Mouse (Mus musculus) heart, embryonic 10.5 days (tissue): ENCODE data around the gene Cbln3. TPM values are rescaled to one million over a fixed set of nuclear protein-coding genes. Genes with fewer than 3 reads are reported as not detected.

ENCODE experiments used
- DNase-seq: peaks from one replicate; pipeline ENCODE4 v3.0.0-alpha.2; 2017; ENCODE audit warnings: low spot score
- H3K27ac ChIP-seq: fragments of 300-500 bp; sonication (generic); 2 replicates; pipeline ENCODE4 v1.5.1; 2016; ENCODE audit warnings: mild to moderate bottlenecking
- H3K27me3 ChIP-seq: fragments of 300-500 bp; sonication (generic); 2 replicates; pipeline ENCODE4 v1.6.1; 2016; ENCODE audit warnings: mild to moderate bottlenecking; ENCODE audit not compliant: poor library complexity, insufficient read depth, severe bottlenecking
- H3K36me3 ChIP-seq: fragments of 300-500 bp; sonication (generic); 2 replicates; pipeline ENCODE4 v1.6.1; 2016; ENCODE audit warnings: mild to moderate bottlenecking, moderate library complexity
- H3K4me1 ChIP-seq: fragments of 300-500 bp; sonication (generic); 2 replicates; pipeline ENCODE4 v1.6.1; 2016; ENCODE audit warnings: mild to moderate bottlenecking
- H3K4me3 ChIP-seq: fragments of 300-500 bp; sonication (generic); 2 replicates; pipeline ENCODE4 v1.5.1; 2016; ENCODE audit warnings: mild to moderate bottlenecking, moderate library complexity
- H3K9me3 ChIP-seq: fragments of 300-500 bp; sonication (generic); 2 replicates; pipeline ENCODE4 v1.6.1; 2016; ENCODE audit warnings: mild to moderate bottlenecking, moderate library complexity
- WGBS: fragments of 180-500 bp; shearing (Covaris S2); methylation state at CpG from one replicate; pipeline ENCODE4 v1.1.7; 2016; 5-methylcytosine and 5-hydroxymethylcytosine counted together
- polyA plus RNA-seq: library from polyadenylated mRNA; unstranded; fragments of >200 nt; fragmentation: Nextera tagmentation; extraction: Ambion mirVana; gene quantifications from 2 replicates; pipeline ENCODE4 v1.2.1, GENCODE M21; 2016

Gene Cbln3
- polyA plus RNA-seq, 1 experiment from 2014 or later = 0.30 TPM

DNA sequence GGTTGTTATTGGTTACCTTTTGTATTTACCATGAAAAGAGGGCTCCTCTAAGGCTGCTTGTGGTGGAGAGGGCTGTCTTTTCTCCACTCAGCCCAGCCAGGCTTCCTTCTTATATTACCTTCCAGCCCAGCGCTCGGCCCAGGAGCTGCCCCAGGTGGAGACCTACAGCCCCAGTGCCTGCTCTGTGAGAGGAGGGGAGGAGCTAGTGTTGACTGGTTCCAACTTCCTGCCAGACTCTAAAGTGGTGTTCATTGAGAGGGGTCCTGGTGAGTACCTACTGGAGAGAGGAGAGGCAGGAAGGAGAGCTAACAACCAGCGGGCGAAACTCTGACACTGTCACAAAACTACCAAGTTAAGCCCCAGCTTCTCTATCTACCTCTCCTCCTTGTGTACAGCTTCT lies 53.9 kb downstream of the Cbln3 start:
- H3K27ac ChIP-seq = no peak overlapping the region
- H3K27me3 ChIP-seq = peaks cover 41% of the 10 kb centered on the region
- no peaks in the 10 kb centered on the region for H3K9me3 ChIP-seq
- no peak overlapping the region for H3K4me3 ChIP-seq
- no peak for DNase-seq
- H3K36me3 ChIP-seq = peaks cover 34% of the 10 kb centered on the region
- 80% methylated on average over 4 of the region's 4 CpGs for WGBS
- H3K4me1 ChIP-seq = peaks cover 55% of the 10 kb centered on the region

DNA sequence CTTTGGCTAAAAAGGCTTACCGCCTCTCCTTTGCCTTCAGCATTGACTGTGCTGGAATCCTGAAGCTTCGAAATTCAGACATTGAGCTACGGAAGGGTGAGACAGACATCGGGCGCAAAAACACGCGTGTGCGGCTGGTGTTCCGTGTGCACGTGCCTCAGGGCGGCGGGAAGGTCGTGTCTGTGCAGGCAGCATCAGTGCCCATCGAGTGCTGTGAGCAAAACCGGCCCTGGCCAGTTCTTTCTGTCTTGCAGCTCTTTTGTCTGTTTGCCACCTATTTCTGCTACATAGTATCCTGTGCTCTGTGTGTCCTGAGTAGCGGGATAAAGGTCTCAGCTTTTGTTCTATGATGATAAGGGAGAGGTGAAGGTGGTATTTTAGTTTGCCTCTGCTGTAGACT lies 54.3 kb downstream of the Cbln3 start:
- H3K4me1 ChIP-seq = peaks cover 55% of the 10 kb centered on the region
- no peak overlapping the region for H3K27ac ChIP-seq
- no peak for DNase-seq
- no peak overlapping the region for H3K4me3 ChIP-seq
- peaks cover 41% of the 10 kb centered on the region for H3K27me3 ChIP-seq
- 88% methylated on average over 16 of the region's 16 CpGs for WGBS
- H3K9me3 ChIP-seq = no peaks in the 10 kb centered on the region
- H3K36me3 ChIP-seq = peaks cover 34% of the 10 kb centered on the region

Other genes starting within 250 kb of the Cbln3 start
- 103 and 108 TPM in 2 replicates for gene Ipo4, start 248.4 kb downstream of the Cbln3 start, polyA plus RNA-seq
- gene Gm49378, start 246.5 kb downstream of the Cbln3 start, polyA plus RNA-seq = 2.3 and 3.1 TPM in 2 replicates
- gene Tm9sf1, start 240.6 kb downstream of the Cbln3 start, polyA plus RNA-seq = 91.6 and 96.4 TPM in 2 replicates
- gene Tssk4, start 234.2 kb downstream of the Cbln3 start, polyA plus RNA-seq = 0.27 and 0.57 TPM in 2 replicates
- 71.6 and 79.7 TPM in 2 replicates for gene Mdp1, start 223.9 kb downstream of the Cbln3 start, polyA plus RNA-seq
- 50.8 and 58.8 TPM in 2 replicates for gene Gmpr2, start 212.5 kb downstream of the Cbln3 start, polyA plus RNA-seq
- gene Nedd8, start 212.3 kb downstream of the Cbln3 start, polyA plus RNA-seq = 543 and 573 TPM in 2 replicates
- 44.4 and 50.4 TPM in 2 replicates for gene Tinf2, start 202.6 kb downstream of the Cbln3 start, polyA plus RNA-seq
- gene Tgm1, start 170.5 kb downstream of the Cbln3 start, polyA plus RNA-seq = 0.46 and 1.6 TPM in 2 replicates
- 25.1 and 29.4 TPM in 2 replicates for gene Rabggta, start 162.1 kb downstream of the Cbln3 start, polyA plus RNA-seq
- gene Dhrs1, start 138.7 kb downstream of the Cbln3 start, polyA plus RNA-seq = 59.7 and 60.5 TPM in 2 replicates
- gene Nop9, start 138.7 kb downstream of the Cbln3 start, polyA plus RNA-seq = 33.2 and 49.1 TPM in 2 replicates
- 1.4 and 2.0 TPM in 2 replicates for gene Cideb, start 125.9 kb downstream of the Cbln3 start, polyA plus RNA-seq
- 0.44 and 1.1 TPM in 2 replicates for gene Ltb4r2, start 123.0 kb downstream of the Cbln3 start, polyA plus RNA-seq
- gene Ltb4r1, start 118.4 kb downstream of the Cbln3 start, polyA plus RNA-seq = 0.53 and 0.79 TPM in 2 replicates
- 14.5 and 18.1 TPM in 2 replicates for gene Adcy4, start 100.3 kb downstream of the Cbln3 start, polyA plus RNA-seq
- gene Ripk3, start 95.5 kb downstream of the Cbln3 start, polyA plus RNA-seq = 20.0 and 32.0 TPM in 2 replicates
- 15.4 and 35.8 TPM in 2 replicates for gene Nfatc4, start 61.2 kb downstream of the Cbln3 start, polyA plus RNA-seq
- gene Nynrin, start 30.4 kb downstream of the Cbln3 start, polyA plus RNA-seq = 27.1 and 32.7 TPM in 2 replicates
- gene Khnyn, start 555 bp upstream of the Cbln3 start, polyA plus RNA-seq = 18.2 and 23.2 TPM in 2 replicates
- gene Sdr39u1, start 15.9 kb upstream of the Cbln3 start, polyA plus RNA-seq = 42.4 and 50.3 TPM in 2 replicates
- not detected in 2 replicates for gene Cma1, start 60.3 kb upstream of the Cbln3 start, polyA plus RNA-seq
- not detected in 2 replicates for gene Cma2, start 66.6 kb upstream of the Cbln3 start, polyA plus RNA-seq
- not detected in 2 replicates for gene Mcpt1, start 133.6 kb upstream of the Cbln3 start, polyA plus RNA-seq
- not detected in 2 replicates for gene Mcpt9, start 146.1 kb upstream of the Cbln3 start, polyA plus RNA-seq
- gene Mcpt2, start 157.6 kb upstream of the Cbln3 start, polyA plus RNA-seq = not detected in 2 replicates
- not detected in 2 replicates for gene Mcpt4, start 177.9 kb upstream of the Cbln3 start, polyA plus RNA-seq
- not detected in 2 replicates for gene Mcpt8, start 200.9 kb upstream of the Cbln3 start, polyA plus RNA-seq
- 0.30 and 0.33 TPM in 2 replicates for gene Ctsg, start 218.2 kb upstream of the Cbln3 start, polyA plus RNA-seq
- gene Gzme, start 236.2 kb upstream of the Cbln3 start, polyA plus RNA-seq = not detected in 2 replicates
- 0.48 TPM in 1 of 2 replicates, not detected in the other for gene Gzmd, start 248.2 kb upstream of the Cbln3 start, polyA plus RNA-seq